Mouse (Mus musculus) forebrain, embryonic 15.5 days (tissue): ENCODE measurements around the gene Hoxb6. TPM values are rescaled to one million over a fixed set of nuclear protein-coding genes. Genes with fewer than 3 reads are reported as not detected.
A peak's percentile ranks its signal among the peaks of the same experiment; 100 is the strongest.

Source experiments
- ATAC-seq: fragments of 200-750 bp; cut with Nextera tagmentation; replicated peaks from 2 replicates; pipeline ENCODE4 v1.8.0; 2017; ENCODE audit warnings: mild to moderate bottlenecking, moderate TSS enrichment, moderate library complexity
- H3K27ac ChIP-seq: fragments of 300-500 bp; sonication (generic); replicated peaks from 2 replicates; pipeline ENCODE4 v1.5.1; 2015; ENCODE audit warnings: mild to moderate bottlenecking, inconsistent platforms
- H3K27me3 ChIP-seq: fragments of 300-500 bp; sonication (generic); 2 replicates; pipeline ENCODE4 v1.6.1; 2015; ENCODE audit warnings: inconsistent platforms
- H3K36me3 ChIP-seq: fragments of 300-500 bp; sonication (generic); 2 replicates; pipeline ENCODE4 v1.6.1; 2015; ENCODE audit warnings: mild to moderate bottlenecking, inconsistent platforms
- H3K4me1 ChIP-seq: fragments of 300-500 bp; sonication (generic); 2 replicates; pipeline ENCODE4 v1.6.1; 2015; ENCODE audit warnings: inconsistent platforms
- H3K4me2 ChIP-seq: fragments of 300-500 bp; sonication (generic); replicated peaks from 2 replicates; pipeline ENCODE4 v1.6.1; 2015; ENCODE audit warnings: mild to moderate bottlenecking, inconsistent platforms
- H3K4me3 ChIP-seq: fragments of 300-500 bp; sonication (generic); 2 replicates; pipeline ENCODE4 v1.5.1; 2015; ENCODE audit warnings: mild to moderate bottlenecking, inconsistent platforms
- H3K9ac ChIP-seq: fragments of 300-500 bp; sonication (generic); replicated peaks from 2 replicates; pipeline ENCODE4 v1.6.1; 2015; ENCODE audit warnings: mild to moderate bottlenecking, inconsistent platforms
- H3K9me3 ChIP-seq: fragments of 300-500 bp; sonication (generic); 2 replicates; pipeline ENCODE4 v1.6.1; 2016; ENCODE audit warnings: inconsistent platforms
- WGBS: fragments of 180-500 bp; shearing (Covaris S2); methylation state at CpG from one replicate; pipeline ENCODE4 v1.1.7; 2015; ENCODE audit warnings: mixed read lengths; 5-methylcytosine and 5-hydroxymethylcytosine counted together
- polyA plus RNA-seq: library from polyadenylated mRNA; unstranded; fragments of >200 nt; fragmentation: Nextera tagmentation; extraction: Ambion mirVana; gene quantifications from 2 replicates; pipeline ENCODE4 v1.2.1, GENCODE M21; 2015

Gene Hoxb6
- polyA plus RNA-seq, 1 experiment from 2014 or later, result not detected

DNA sequence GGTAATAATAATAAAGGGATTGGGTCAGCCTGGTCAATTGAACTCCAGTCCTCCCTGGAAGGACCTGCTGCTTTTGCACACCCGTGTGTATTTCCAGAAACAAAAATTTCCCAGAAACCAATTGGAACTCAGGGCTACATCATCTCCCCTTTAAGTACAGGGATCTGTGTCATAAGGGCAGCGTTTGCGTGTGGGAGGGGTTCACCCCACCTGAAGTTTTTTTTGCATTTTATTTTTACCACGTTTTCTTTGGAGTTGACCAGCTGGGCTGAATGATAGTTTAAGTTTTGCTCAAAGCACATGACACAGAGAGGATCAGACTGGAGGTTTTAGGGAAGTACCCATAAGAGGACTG is 50.3 kb downstream of the Hoxb6 start:
- Histone ChIP-seq H3K27ac (no peak overlapping the region), H3K4me1 (peaks cover 8% of the 10 kb centered on the region), H3K36me3 (no peaks in the 10 kb centered on the region), H3K4me3 (no peak overlapping the region), H3K4me2 (no peak overlapping the region), H3K9ac (no peak overlapping the region), H3K27me3 (peaks cover 96% of the 10 kb centered on the region), H3K9me3 (no peaks in the 10 kb centered on the region)
- WGBS, result 0% methylated on average over 4 of the region's 4 CpGs
- no peak for ATAC-seq

GRCm38 (mm10) chr11:96343206-96343745 is 51.0 kb downstream of the Hoxb6 start:
- Histone ChIP-seq H3K27me3 (peaks cover 95% of the 10 kb centered on the region), H3K27ac (no peak overlapping the region), H3K9me3 (no peaks in the 10 kb centered on the region), H3K4me1 (peaks cover 8% of the 10 kb centered on the region), H3K9ac (no peak overlapping the region), H3K4me3 (no peak overlapping the region), H3K4me2 (no peak overlapping the region), H3K36me3 (no peaks in the 10 kb centered on the region)
- ATAC-seq, result no peak
- 4% methylated on average over 2 of the region's 2 CpGs for WGBS

DNA sequence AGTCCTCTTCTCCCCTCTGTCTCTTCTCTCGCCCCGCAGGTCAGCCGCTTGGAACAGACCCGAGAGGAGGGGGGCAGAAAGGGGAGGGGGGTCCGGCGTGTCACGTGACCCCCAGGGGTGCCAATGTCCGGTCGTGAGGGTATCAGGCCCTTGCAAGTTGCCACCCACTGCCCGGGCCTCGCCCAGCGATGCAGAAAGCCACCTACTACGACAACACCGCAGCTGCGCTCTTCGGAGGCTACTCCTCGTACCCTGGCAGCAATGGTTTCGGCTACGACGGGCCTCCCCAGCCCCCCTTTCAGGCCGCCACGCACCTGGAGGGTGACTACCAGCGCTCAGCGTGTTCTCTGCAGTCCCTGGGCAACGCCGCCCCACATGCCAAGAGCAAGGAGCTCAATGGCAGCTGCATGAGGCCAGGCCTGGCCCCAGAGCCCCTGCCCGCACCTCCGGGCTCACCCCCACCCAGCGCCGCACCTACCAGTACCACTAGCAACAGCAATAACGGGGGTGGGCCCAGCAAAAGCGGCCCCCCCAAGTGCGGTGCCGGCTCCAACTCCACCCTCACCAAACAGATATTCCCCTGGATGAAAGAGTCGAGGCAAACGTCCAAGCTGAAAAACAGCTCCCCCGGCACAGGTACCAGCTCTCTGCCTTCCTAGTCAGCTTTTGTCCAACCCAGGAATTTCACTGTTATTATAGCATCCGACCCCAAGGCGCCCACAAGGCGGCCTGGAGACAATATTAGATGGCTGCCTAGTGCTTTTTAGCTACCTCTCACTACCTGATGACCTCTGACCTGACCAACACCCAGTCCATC is 52.0 kb downstream of the Hoxb6 start:
- Histone ChIP-seq H3K4me1 (peaks cover 8% of the 10 kb centered on the region), H3K27me3 (peaks cover 94% of the 10 kb centered on the region), H3K4me2 (no peak overlapping the region), H3K27ac (no peak overlapping the region), H3K9me3 (no peaks in the 10 kb centered on the region), H3K36me3 (no peaks in the 10 kb centered on the region), H3K4me3 (no peak overlapping the region), H3K9ac (no peak overlapping the region)
- WGBS, result under 1% methylated on average over 40 of the region's 40 CpGs
- ATAC-seq, result no peak

DNA sequence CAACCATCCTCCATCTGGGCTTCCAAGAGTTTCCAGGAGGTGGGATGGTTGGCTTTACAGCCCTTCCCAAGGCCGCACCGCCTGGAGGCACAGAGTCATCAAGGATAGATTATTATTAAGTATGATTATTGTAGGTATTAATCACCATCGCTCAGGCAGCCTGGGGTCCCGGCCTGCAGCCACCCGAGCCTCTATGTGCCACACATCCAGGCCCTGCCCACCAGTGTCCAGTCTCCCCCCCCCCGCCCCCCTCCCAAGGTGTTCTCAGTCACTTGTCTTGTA is 52.5 kb downstream of the Hoxb6 start:
- H3K36me3 ChIP-seq, result no peaks in the 10 kb centered on the region
- peaks cover 8% of the 10 kb centered on the region for H3K4me1 ChIP-seq
- H3K4me3 ChIP-seq, result no peak overlapping the region
- peaks cover 94% of the 10 kb centered on the region for H3K27me3 ChIP-seq
- H3K9me3 ChIP-seq, result no peaks in the 10 kb centered on the region
- ATAC-seq, result no peak
- 7% methylated on average over 6 of the region's 6 CpGs for WGBS
- H3K4me2 ChIP-seq, result no peak overlapping the region
- no peak overlapping the region for H3K27ac ChIP-seq
- no peak overlapping the region for H3K9ac ChIP-seq

DNA sequence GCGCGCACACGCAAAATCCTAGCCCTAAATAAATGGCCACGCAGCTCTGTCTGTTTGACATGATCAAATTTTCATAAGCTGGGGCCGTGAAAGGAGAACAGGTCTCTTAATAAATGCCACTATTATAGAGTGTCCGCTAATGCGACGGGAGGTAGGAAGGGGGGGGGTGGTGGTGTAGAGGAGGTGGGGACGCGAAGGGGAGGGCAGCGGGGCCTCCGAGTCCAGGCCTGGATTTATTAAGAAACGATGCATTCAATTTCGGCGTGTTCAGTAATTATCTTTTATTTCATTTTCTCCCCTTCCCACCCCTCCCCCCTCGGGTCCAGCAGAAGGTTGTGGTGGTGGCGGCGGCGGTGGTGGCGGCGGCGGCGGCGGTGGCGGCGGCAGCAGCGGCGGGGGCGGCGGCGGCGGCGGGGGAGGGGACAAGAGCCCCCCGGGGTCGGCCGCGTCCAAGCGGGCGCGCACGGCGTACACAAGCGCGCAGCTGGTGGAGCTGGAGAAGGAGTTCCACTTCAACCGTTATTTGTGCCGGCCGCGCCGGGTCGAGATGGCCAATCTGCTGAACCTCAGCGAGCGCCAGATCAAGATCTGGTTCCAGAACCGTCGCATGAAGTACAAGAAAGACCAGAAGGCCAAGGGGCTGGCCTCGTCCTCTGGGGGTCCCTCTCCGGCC is 53.1 kb downstream of the Hoxb6 start:
- H3K36me3 ChIP-seq, result no peaks in the 10 kb centered on the region
- H3K4me3 ChIP-seq, result 0 out of 2 replicates have a peak overlapping the region, but pooled peaks have one; percentile 0
- H3K9me3 ChIP-seq, result no peaks in the 10 kb centered on the region
- no peak overlapping the region for H3K4me2 ChIP-seq
- peaks cover 8% of the 10 kb centered on the region for H3K4me1 ChIP-seq
- no peak overlapping the region for H3K27ac ChIP-seq
- no peak for ATAC-seq
- H3K9ac ChIP-seq, result no peak overlapping the region
- H3K27me3 ChIP-seq, result peaks cover 93% of the 10 kb centered on the region
- WGBS, result under 1% methylated on average over 41 of the region's 56 CpGs

GRCm38 (mm10) chr11:96345893-96346806 is 53.9 kb downstream of the Hoxb6 start:
- no peaks in the 10 kb centered on the region for H3K36me3 ChIP-seq
- H3K9me3 ChIP-seq, result no peaks in the 10 kb centered on the region
- no peak for ATAC-seq
- peaks cover 94% of the 10 kb centered on the region for H3K27me3 ChIP-seq
- no peak overlapping the region for H3K4me3 ChIP-seq
- WGBS, result under 1% methylated on average over 45 of the region's 45 CpGs
- H3K4me2 ChIP-seq, result no peak overlapping the region
- peaks cover 8% of the 10 kb centered on the region for H3K4me1 ChIP-seq
- H3K27ac ChIP-seq, result no peak overlapping the region
- no peak overlapping the region for H3K9ac ChIP-seq

DNA sequence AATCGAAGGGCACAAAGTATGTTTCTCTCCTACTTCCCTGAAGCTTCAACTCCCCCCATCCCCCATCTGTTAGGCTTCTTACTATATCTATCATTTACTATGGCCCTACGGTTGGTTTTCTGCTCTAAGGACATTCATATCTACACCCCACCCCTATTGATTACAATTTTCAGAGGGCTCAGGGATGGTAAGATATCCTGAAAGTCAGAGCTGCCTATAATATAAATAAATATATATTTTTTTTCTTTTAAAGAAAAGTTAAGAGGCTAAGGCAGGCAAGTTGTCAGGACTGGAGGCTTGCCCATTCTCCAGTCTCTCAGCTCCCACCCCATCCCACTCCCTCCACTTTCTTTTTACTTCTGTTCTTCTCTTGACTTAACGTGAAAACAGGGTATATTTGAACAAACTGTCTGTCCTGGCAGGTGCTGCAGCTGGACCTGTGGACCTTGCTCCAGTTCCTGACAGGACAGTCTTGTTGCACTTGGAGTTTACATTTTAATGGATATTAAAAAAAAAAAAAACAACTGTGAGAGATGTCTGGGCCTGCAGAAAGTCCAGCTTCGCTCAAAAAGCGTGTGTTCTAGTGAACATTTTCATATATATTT is 54.7 kb downstream of the Hoxb6 start:
- Histone ChIP-seq H3K27ac (no peak overlapping the region), H3K4me2 (no peak overlapping the region)
- no peak for ATAC-seq

GRCm38 (mm10) chr11:96347717-96348116 is 55.4 kb downstream of the Hoxb6 start:
- Histone ChIP-seq H3K4me2 (no peak overlapping the region), H3K27me3 (peaks cover 95% of the 10 kb centered on the region), H3K4me3 (no peak overlapping the region), H3K9me3 (no peaks in the 10 kb centered on the region), H3K4me1 (peaks cover 8% of the 10 kb centered on the region), H3K36me3 (no peaks in the 10 kb centered on the region), H3K27ac (no peak overlapping the region), H3K9ac (no peak overlapping the region)
- WGBS, result 5% methylated on average over 4 of the region's 4 CpGs
- ATAC-seq, result no peak

More for the DNA sequence above, 54.7 kb downstream of the Hoxb6 start:
- 5% methylated on average over 5 of the region's 5 CpGs for WGBS
- Histone ChIP-seq H3K36me3 (no peaks in the 10 kb centered on the region), H3K27me3 (peaks cover 95% of the 10 kb centered on the region), H3K4me3 (no peak overlapping the region), H3K9me3 (no peaks in the 10 kb centered on the region), H3K4me1 (peaks cover 8% of the 10 kb centered on the region), H3K9ac (no peak overlapping the region)

- H3K4me3 ChIP-seq, result no peak overlapping the region
- H3K9me3 ChIP-seq, result no peaks in the 10 kb centered on the region
- peaks cover 13% of the 10 kb centered on the region for H3K4me1 ChIP-seq
- no peak overlapping the region for H3K9ac ChIP-seq
- no peak overlapping the region for H3K4me2 ChIP-seq
- peaks cover 95% of the 10 kb centered on the region for H3K27me3 ChIP-seq
- ATAC-seq, result no peak
- H3K36me3 ChIP-seq, result no peaks in the 10 kb centered on the region
- 1% methylated on average over 21 of the region's 21 CpGs for WGBS
- no peak overlapping the region for H3K27ac ChIP-seq
Measured at GRCm38 (mm10) chr11:96348141-96348928, 56.1 kb downstream of the Hoxb6 start.

DNA sequence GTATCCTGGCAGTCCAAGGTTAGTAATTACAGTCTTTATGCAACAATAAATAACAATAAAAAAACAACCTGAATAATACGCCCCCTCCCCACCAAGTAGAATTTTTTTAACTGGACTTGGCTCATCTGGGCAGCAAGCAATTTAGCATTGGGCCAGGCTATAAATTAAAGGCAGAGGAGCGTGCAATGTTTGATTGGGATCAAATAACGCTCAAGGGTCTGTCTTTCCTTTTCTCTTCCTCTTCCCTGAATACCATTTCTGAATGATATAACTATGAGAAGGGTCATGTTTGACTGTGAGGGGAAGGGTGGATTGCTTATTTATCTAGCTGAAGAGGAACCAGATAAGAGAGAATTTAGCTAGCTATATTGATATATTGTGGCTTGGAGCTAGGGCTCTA is 56.7 kb downstream of the Hoxb6 start:
- no peak overlapping the region for H3K9ac ChIP-seq
- no peak for ATAC-seq
- no peaks in the 10 kb centered on the region for H3K36me3 ChIP-seq
- no peak overlapping the region for H3K4me2 ChIP-seq
- no peak overlapping the region for H3K4me3 ChIP-seq
- WGBS, result 10% methylated on average over 3 of the region's 3 CpGs
- H3K9me3 ChIP-seq, result no peaks in the 10 kb centered on the region
- peaks cover 13% of the 10 kb centered on the region for H3K4me1 ChIP-seq
- H3K27ac ChIP-seq, result no peak overlapping the region
- peaks cover 92% of the 10 kb centered on the region for H3K27me3 ChIP-seq
